Mouse (Mus musculus) heart, embryonic 15.5 days (tissue): ENCODE data around the gene Crkl. TPM values are rescaled to one million over a fixed set of nuclear protein-coding genes. Genes with fewer than 3 reads are reported as not detected.

Experiments
- ATAC-seq: fragments of 200-750 bp; cut with Nextera tagmentation; replicated peaks from 2 replicates; pipeline ENCODE4 v1.8.0; 2017; ENCODE audit warnings: low read depth, moderate TSS enrichment; ENCODE audit not compliant: insufficient number of reproducible peaks, insufficient read depth, low FRiP score
- H3K27ac ChIP-seq: fragments of 300-500 bp; sonication (generic); 2 replicates; pipeline ENCODE4 v1.5.1; 2015; ENCODE audit warnings: mild to moderate bottlenecking, inconsistent platforms
- H3K27me3 ChIP-seq: fragments of 300-500 bp; sonication (generic); 2 replicates; pipeline ENCODE4 v1.6.1; 2015; ENCODE audit warnings: inconsistent platforms
- H3K36me3 ChIP-seq: fragments of 300-500 bp; sonication (generic); 2 replicates; pipeline ENCODE4 v1.6.1; 2015; ENCODE audit warnings: mild to moderate bottlenecking, inconsistent platforms
- H3K4me1 ChIP-seq: fragments of 300-500 bp; sonication (generic); replicated peaks from 2 replicates; pipeline ENCODE4 v1.6.1; 2015; ENCODE audit warnings: inconsistent platforms
- H3K4me2 ChIP-seq: fragments of 300-500 bp; sonication (generic); 2 replicates; pipeline ENCODE4 v1.6.1; 2015; ENCODE audit warnings: inconsistent platforms, mild to moderate bottlenecking, moderate library complexity
- H3K4me3 ChIP-seq: fragments of 300-500 bp; sonication (generic); 2 replicates; pipeline ENCODE4 v1.5.1; 2015; ENCODE audit warnings: mild to moderate bottlenecking, inconsistent platforms
- H3K9ac ChIP-seq: fragments of 300-500 bp; sonication (generic); 2 replicates; pipeline ENCODE4 v1.6.1; 2015; ENCODE audit warnings: mild to moderate bottlenecking, inconsistent platforms
- H3K9me3 ChIP-seq: fragments of 300-500 bp; sonication (generic); replicated peaks from 2 replicates; pipeline ENCODE4 v1.6.1; 2016; ENCODE audit warnings: inconsistent platforms
- WGBS: fragments of 180-500 bp; shearing (Covaris S2); methylation state at CpG from one replicate; pipeline ENCODE4 v1.1.7; 2015; ENCODE audit warnings: mixed read lengths; 5-methylcytosine and 5-hydroxymethylcytosine counted together
- polyA plus RNA-seq: library from polyadenylated mRNA; unstranded; fragments of >200 nt; fragmentation: Nextera tagmentation; extraction: Ambion mirVana; gene quantifications from 2 replicates; pipeline ENCODE4 v1.2.1, GENCODE M21; 2015

Gene Crkl
- polyA plus RNA-seq, 1 experiment from 2014 or later: 40.6 TPM

DNA sequence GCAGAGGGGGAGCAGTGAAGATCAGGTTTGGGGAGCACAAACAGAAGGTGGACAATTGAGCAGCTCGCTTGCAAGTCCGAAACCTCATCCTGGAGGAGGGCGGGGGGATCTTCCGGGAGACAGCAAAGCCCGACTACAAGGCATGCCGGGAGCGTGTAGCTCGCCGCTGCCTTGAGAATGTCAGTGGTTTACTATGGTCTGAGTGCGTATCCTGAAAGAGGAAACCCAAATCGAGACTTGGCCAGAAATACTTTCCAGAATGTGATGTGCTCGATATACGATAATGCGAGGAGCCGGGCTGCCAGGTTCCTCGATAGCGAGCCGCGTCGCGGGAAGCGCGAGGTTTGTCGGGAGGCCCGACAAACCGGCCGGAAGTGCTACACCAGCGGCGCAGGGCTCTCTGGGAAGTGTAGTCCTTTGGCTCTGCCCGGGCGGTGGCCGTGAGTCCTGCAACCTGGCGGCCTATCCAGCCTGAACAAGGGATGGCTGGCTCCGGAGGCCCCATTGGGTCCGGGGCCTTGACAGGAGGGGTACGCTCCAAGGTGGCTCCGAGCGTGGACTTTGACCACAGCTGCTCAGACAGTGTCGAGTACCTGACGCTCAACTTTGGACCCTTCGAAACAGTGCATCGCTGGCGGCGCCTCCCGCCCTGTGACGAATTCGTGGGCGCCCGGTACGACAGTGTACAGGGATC is 56.9 kb downstream of the Crkl start, which contains the start of gene Lztr1:
Lztr1 (plus strand) TSS at position 143 of the 694 bp plus-strand sequence.
- Histone ChIP-seq H3K27ac (peak within 1 kb of the TSS; percentile 93), H3K27me3 (no peaks in the 10 kb centered on the region), H3K9ac (peak within 1 kb of the TSS; percentile 73), H3K4me1 (peaks cover 16% of the 10 kb centered on the region), H3K4me3 (peak within 1 kb of the TSS; percentile 74), H3K9me3 (no peaks in the 10 kb centered on the region), H3K4me2 (peak within 1 kb of the TSS; percentile 67), H3K36me3 (peaks cover 20% of the 10 kb centered on the region)
- under 1% methylated on average over 50 of the region's 50 CpGs for WGBS
- peak; percentile 95 for ATAC-seq

DNA sequence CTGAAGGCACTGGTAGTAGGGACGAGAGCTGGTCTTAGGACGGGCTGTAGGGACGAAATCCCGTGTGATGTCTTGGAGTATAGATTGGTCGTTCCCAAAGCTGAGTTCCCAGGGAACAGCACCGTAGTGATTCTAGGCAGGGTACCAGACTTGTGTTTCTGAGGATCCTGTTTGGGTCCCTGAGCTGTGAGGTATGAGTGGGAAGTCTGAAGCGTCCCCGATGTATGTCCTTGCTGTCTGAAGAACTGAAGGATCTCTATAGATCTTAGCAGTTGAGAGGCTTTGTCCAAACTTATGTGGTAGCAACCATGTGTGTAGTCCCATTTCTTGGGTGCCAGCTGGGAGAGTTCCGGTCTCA is 57.4 kb downstream of the Crkl start:
- H3K9me3 ChIP-seq: no peaks in the 10 kb centered on the region
- H3K9ac ChIP-seq: peak overlapping the region; percentile 73
- H3K27ac ChIP-seq: peak overlapping the region; percentile 93
- ATAC-seq: no peak
- 10% methylated on average over 9 of the region's 9 CpGs for WGBS
- H3K4me3 ChIP-seq: peak overlapping the region; percentile 74
- H3K4me2 ChIP-seq: peak overlapping the region; percentile 67
- peaks cover 25% of the 10 kb centered on the region for H3K36me3 ChIP-seq
- H3K27me3 ChIP-seq: no peaks in the 10 kb centered on the region
- peaks cover 16% of the 10 kb centered on the region for H3K4me1 ChIP-seq

DNA sequence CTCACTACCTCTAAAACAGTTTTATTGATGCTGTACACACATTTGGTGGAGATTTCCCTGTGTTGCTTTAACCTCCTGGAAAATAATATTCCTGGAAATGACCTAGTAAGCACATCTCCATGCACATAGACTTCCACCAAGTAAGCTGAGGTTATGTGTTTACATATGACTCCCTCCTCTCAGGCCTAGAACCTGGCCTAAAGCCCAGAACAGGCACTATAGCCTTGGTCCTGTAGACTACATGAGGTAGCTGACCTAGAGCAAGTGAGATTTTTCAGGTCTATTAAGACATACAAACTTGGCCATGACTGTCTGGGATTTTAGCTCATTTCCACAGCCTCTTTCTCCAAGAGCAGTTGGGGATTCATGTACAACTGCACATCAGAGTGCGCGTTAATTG is 58.4 kb downstream of the Crkl start:
- H3K4me1 ChIP-seq: peaks cover 16% of the 10 kb centered on the region
- ATAC-seq: no peak
- no peak overlapping the region for H3K27ac ChIP-seq
- no peaks in the 10 kb centered on the region for H3K9me3 ChIP-seq
- no peaks in the 10 kb centered on the region for H3K27me3 ChIP-seq
- H3K9ac ChIP-seq: no peak overlapping the region
- peaks cover 25% of the 10 kb centered on the region for H3K36me3 ChIP-seq
- WGBS: 96% methylated on average over 2 of the region's 2 CpGs
- peak overlapping the region; percentile 74; the same call in 1 of the 2 replicates for H3K4me3 ChIP-seq
- peak overlapping the region; percentile 67 for H3K4me2 ChIP-seq

DNA sequence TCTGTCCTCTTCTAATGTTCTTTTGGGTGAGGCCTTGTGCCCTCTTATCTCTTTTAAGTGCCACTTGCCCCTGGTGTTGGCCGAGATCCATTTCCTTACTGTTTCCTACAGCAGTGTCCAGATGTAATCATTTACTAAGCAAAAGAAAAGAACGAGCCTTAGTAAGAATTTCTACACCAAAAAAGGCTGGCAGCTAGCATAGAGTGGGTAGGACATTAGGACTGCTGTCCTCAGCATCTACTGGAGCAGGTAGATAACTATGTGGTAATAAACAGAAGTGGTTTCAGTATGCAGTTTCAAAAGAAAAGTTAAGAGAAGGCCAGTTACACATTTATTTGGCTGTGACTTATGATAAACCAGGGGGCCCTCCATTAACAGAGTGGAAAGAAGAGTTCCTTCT is 58.9 kb downstream of the Crkl start:
- no peak overlapping the region for H3K4me3 ChIP-seq
- WGBS: 62% methylated on average over 2 of the region's 2 CpGs
- H3K9me3 ChIP-seq: no peaks in the 10 kb centered on the region
- no peak overlapping the region for H3K27ac ChIP-seq
- H3K36me3 ChIP-seq: peaks cover 29% of the 10 kb centered on the region
- H3K4me1 ChIP-seq: peaks cover 16% of the 10 kb centered on the region
- H3K27me3 ChIP-seq: no peaks in the 10 kb centered on the region
- ATAC-seq: no peak
- H3K4me2 ChIP-seq: no peak overlapping the region
- H3K9ac ChIP-seq: no peak overlapping the region

DNA sequence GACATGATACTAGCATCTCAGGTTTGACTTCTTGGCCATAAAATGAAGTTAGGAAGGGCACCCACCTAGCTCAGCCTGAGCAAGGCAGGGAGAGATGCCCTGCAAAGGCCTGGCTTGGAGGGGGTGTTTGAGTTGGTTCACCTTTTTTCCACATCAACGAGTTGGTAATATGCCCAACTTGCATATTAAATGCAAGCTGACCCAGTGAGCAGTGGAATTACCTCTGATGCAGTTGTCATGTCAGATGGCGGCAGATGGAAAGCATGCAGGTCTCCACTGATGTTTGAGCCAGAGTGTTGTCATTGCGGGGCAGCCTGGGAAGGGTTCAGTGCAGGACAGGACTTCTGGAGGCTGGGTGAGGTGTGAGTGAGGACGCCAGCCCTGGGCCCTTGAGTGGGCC is 59.6 kb downstream of the Crkl start:
- no peak overlapping the region for H3K4me2 ChIP-seq
- H3K4me1 ChIP-seq: peaks cover 16% of the 10 kb centered on the region
- ATAC-seq: no peak
- no peaks in the 10 kb centered on the region for H3K9me3 ChIP-seq
- no peak overlapping the region for H3K27ac ChIP-seq
- H3K4me3 ChIP-seq: no peak overlapping the region
- H3K9ac ChIP-seq: no peak overlapping the region
- 85% methylated on average over 4 of the region's 4 CpGs for WGBS
- no peaks in the 10 kb centered on the region for H3K27me3 ChIP-seq
- H3K36me3 ChIP-seq: peaks cover 36% of the 10 kb centered on the region

DNA sequence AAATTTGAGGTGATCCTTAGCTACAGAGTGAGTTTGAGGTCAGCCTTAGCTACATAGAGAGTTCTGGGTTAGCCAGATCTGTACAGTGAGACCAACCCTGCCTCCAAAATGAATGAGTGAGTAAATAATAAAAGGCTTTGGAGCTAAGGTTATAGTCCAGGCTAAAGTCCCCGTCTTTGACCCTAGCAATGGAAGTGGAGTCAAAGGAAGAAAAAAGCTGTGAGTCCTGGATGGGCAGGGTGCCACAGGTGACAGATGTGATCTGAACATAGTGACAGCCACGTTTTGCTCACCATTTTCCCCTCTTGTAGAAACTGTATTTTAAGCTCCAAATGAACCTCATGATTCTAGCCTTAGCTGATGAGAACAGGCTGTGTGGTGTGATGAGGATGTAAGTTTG is 67.1 kb downstream of the Crkl start:
- Histone ChIP-seq H3K4me3 (no peak overlapping the region), H3K9ac (no peak overlapping the region), H3K4me1 (no peaks in the 10 kb centered on the region), H3K27ac (no peak overlapping the region), H3K36me3 (peaks cover 82% of the 10 kb centered on the region), H3K4me2 (no peak overlapping the region), H3K9me3 (no peaks in the 10 kb centered on the region), H3K27me3 (no peaks in the 10 kb centered on the region)
- ATAC-seq: no peak
- WGBS: 78% methylated on average over 2 of the region's 2 CpGs

DNA sequence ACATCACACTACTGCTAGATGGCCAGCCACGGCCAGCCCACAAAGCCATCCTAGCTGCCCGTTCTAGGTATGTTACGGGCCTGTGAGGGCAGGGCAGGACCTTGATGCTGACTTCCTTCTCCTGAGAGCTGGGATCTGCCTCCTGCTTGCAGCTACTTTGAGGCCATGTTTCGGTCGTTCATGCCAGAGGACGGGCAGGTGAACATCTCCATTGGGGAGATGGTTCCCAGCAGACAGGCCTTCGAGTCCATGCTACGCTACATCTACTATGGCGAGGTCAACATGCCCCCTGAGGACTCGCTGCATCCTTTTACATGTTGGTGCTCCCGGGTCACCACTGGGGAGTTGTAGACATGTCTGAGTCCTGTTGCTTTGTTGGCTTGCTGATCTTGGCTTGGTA is 72.4 kb downstream of the Crkl start:
- no peak overlapping the region for H3K9ac ChIP-seq
- H3K27ac ChIP-seq: no peak overlapping the region
- H3K9me3 ChIP-seq: no peaks in the 10 kb centered on the region
- H3K4me2 ChIP-seq: no peak overlapping the region
- WGBS: 90% methylated on average over 11 of the region's 11 CpGs
- ATAC-seq: no peak
- H3K4me3 ChIP-seq: no peak overlapping the region
- H3K27me3 ChIP-seq: no peaks in the 10 kb centered on the region
- H3K4me1 ChIP-seq: no peaks in the 10 kb centered on the region
- peaks cover 91% of the 10 kb centered on the region for H3K36me3 ChIP-seq

DNA sequence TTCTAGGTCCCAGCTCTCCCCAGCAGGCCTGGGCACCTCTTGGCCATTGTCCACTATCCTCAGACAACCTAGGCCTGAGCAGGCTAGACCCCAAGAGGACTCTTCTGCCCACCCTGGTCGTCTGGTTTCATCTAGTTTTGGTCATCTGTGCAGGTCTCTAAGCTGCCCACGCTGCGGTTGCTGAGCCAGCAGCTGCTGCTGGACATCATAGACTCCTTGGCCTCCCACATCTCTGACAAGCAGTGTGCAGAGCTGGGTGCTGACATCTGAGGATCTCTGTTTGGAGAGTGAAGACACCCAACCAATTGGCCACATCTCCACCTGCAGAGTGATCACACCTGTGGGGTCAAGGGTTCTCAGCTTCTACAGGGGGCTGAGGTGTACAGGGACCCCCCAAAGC is 73.7 kb downstream of the Crkl start:
- H3K36me3 ChIP-seq: peaks cover 79% of the 10 kb centered on the region
- no peak overlapping the region for H3K4me2 ChIP-seq
- ATAC-seq: no peak
- 71% methylated on average over 3 of the region's 3 CpGs for WGBS
- H3K4me1 ChIP-seq: peaks cover 7% of the 10 kb centered on the region
- no peaks in the 10 kb centered on the region for H3K27me3 ChIP-seq
- H3K9ac ChIP-seq: no peak overlapping the region
- no peaks in the 10 kb centered on the region for H3K9me3 ChIP-seq
- no peak overlapping the region for H3K4me3 ChIP-seq
- no peak overlapping the region for H3K27ac ChIP-seq

DNA sequence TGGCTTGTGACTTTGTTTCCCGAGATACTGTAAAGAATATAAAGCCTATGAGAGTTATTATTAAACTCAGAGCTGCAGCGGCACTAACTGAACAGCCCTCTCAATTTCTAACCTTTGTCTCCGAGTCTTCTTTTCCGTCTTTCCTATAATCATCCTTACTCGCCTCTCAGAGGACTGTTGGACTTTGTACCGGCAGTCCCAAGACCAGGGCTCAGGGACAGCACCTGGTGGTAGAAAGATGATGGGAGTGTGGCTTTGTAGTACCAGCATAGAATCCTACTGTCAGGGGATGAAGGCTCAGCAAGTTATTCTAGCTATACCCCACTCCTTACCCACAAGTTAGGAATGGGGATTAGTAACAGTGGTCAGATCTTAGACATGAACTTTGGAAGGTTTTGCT is 74.4 kb downstream of the Crkl start:
- Histone ChIP-seq H3K9me3 (no peaks in the 10 kb centered on the region), H3K4me3 (no peak overlapping the region), H3K27me3 (no peaks in the 10 kb centered on the region), H3K4me2 (no peak overlapping the region), H3K9ac (no peak overlapping the region), H3K4me1 (peaks cover 7% of the 10 kb centered on the region), H3K27ac (no peak overlapping the region), H3K36me3 (peaks cover 72% of the 10 kb centered on the region)
- 88% methylated on average over 6 of the region's 6 CpGs for WGBS
- ATAC-seq: no peak

DNA sequence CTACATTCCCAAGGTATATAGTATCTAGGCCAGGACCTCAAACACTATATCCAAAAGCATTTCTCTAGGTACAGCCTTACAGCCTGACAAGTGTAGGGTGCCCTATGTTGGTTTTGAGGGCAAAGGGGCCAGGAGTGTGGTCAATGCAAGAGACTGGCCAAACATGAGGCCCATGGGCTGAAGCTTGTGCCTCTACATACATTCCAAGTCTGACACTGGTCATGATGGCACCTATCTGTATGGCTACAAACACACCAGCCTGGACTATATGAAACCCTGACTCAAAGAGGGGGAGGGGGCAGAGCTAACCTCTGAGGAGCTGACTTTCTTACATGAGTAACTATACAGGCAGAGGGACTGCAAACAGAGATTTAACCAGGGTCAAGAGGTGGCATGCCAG is 75.8 kb downstream of the Crkl start:
- no peak overlapping the region for H3K4me2 ChIP-seq
- H3K36me3 ChIP-seq: peaks cover 59% of the 10 kb centered on the region
- H3K27me3 ChIP-seq: no peaks in the 10 kb centered on the region
- no peaks in the 10 kb centered on the region for H3K9me3 ChIP-seq
- peaks cover 15% of the 10 kb centered on the region for H3K4me1 ChIP-seq
- no peak for ATAC-seq
- no peak overlapping the region for H3K4me3 ChIP-seq
- H3K9ac ChIP-seq: no peak overlapping the region
- H3K27ac ChIP-seq: no peak overlapping the region

DNA sequence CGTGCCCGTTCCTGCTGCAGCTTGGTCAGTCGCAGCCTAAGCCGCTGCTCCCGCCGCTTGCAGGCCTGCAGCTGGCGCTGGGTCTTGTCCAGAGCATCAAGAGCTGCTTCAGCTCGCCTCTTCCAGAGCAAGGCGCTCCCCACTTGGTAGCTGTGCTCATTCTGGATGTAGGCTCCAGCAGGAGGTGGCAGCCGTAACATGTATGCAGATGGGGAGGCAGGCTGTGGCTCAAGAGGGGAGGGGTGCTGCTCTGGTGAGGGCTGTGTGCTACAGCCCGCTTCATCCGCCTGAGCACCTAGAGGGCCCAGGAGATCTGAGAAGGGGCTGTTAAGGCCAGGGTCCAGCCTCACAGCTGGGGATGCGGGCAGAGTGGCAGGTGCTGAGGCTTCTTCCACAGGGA is 76.5 kb downstream of the Crkl start:
- no peaks in the 10 kb centered on the region for H3K27me3 ChIP-seq
- H3K36me3 ChIP-seq: peaks cover 52% of the 10 kb centered on the region
- no peak overlapping the region for H3K9ac ChIP-seq
- ATAC-seq: no peak
- no peak overlapping the region for H3K4me3 ChIP-seq
- WGBS: 84% methylated on average over 13 of the region's 13 CpGs
- H3K4me2 ChIP-seq: no peak overlapping the region
- peaks cover 15% of the 10 kb centered on the region for H3K4me1 ChIP-seq
- no peak overlapping the region for H3K27ac ChIP-seq
- no peaks in the 10 kb centered on the region for H3K9me3 ChIP-seq

DNA sequence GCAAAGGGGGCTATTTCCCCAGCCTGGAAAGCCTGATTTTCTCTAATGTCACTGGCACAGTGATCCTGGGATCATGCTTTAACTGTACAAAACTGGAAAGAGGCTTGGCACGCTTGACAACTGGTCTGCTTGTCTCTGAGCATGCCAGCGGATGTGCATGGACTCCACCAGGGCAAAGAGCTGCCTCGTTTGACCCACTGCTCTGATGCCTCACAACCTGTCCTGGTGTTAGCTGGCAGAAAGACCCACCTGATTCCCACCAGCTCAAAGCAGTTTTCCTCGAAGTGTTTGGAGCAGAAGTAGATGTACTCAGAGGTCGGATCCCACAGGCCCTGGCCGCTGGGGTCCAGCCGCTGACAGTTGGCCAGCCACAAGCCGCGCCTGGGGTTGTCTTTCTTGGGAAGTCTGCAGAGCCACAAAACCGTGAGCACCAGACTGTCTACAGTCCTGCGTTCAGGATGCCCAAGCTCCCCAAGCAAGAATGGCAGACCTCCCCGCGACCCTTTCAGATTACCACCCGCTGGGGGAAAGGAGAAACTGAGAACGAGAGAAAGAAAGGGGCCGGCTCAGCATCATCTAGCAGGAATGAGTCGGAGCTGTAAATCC is 78.3 kb downstream of the Crkl start:
- Histone ChIP-seq H3K9me3 (no peaks in the 10 kb centered on the region), H3K4me3 (peak overlapping the region; percentile 71), H3K4me1 (peaks cover 15% of the 10 kb centered on the region), H3K4me2 (peak overlapping the region; percentile 73), H3K36me3 (peaks cover 37% of the 10 kb centered on the region), H3K27me3 (no peaks in the 10 kb centered on the region), H3K27ac (peak overlapping the region; percentile 94), H3K9ac (peak overlapping the region; percentile 63)
- 11% methylated on average over 17 of the region's 17 CpGs for WGBS
- no peak; the same call in 1 of the 2 replicates for ATAC-seq
